Comparison of ENCODE assay signal across 20 mouse cellular contexts in the genomic region with DNA sequence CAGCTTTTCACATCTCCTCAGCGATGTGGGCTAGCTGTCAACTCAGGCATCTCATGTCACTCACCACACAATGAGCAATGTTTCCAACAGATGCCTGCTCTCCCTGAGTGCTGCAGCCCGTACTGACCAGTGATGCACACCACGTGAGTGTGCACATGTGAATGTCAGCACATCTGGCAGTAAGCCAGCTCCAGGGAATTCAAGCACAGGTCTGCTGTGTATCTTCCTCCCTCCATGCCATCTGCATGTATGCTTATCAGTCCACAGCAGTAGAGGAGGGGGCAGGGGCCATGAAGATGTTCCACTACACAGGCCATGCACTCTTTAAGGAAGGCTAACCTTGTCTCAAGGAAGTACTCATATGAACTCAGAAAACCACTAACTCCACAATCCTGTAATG.
DNase-seq lines count a peak whose midpoint lies in the region; ATAC-seq and TF ChIP-seq lines count a peak whose summit lies in the region.
"Had no signal": no experiment of that assay in that cellular context is flagged by ENCODE, and none has a peak within 500 bp of the region (broad histone marks: within the 10 kb centered on the region; RNA-seq: fewer than 3 reads in every experiment).

No protein-coding gene starts in this region.

- no peak for DNase-seq in heart, adult 2 months
- peak; percentile 32 for DNase-seq in kidney, postnatal 10 days
- no peak for DNase-seq in kidney, adult 18-20 months
- DNase-seq in CH12.LX (ENCODE audit: extremely low read depth), result no peak
- peak; percentile 6 for DNase-seq in brain, embryonic 14.5 days (ENCODE audit: low read depth)
- no peak for DNase-seq in gastrocnemius, postnatal 14 days
- DNase-seq: adrenal gland, postnatal 10 days; embryo, embryonic 11 days; forebrain, postnatal 0 days; kidney, adult 11 months; lung, postnatal 14 days; retina, postnatal 1 day had no signal

- H3K27me3 ChIP-seq in heart, embryonic 15.5 days, result no peaks in the 10 kb centered on the region
- no peaks in the 10 kb centered on the region; the same call in 1 of the 2 replicates for H3K27me3 ChIP-seq in heart, adult 2 months (ENCODE audit: control insufficient read depth, insufficient read depth, low read length)
- H3K27me3 ChIP-seq in CH12.LX (replicated peaks), result peaks cover 9% of the 10 kb centered on the region
- H3K27me3 ChIP-seq: hindbrain, embryonic 15.5 days; midbrain, embryonic 12.5 days; stomach, embryonic 15.5 days had no signal

- H3K9ac ChIP-seq in heart, embryonic 15.5 days, result no peak overlapping the region
- H3K9ac ChIP-seq in heart, adult 2 months (ENCODE audit: low read depth, low read length), result no peak overlapping the region
- H3K9ac ChIP-seq in CH12.LX (ENCODE audit: insufficient read depth, low read depth), result no peak overlapping the region
- H3K9ac ChIP-seq: forebrain, postnatal 0 days; hindbrain, embryonic 15.5 days; liver, embryonic 14.5 days; midbrain, embryonic 12.5 days; stomach, embryonic 15.5 days had no signal

- no peak for TF ChIP-seq CTCF in heart, adult 2 months (IDR thresholded peaks at IDR 0.05)
- TF ChIP-seq CTCF in CH12.LX (conservative IDR thresholded peaks at IDR 0.05 in 1 of 2, IDR thresholded peaks at IDR 0.05 in 1 of 2; ENCODE audit: low read depth in 2 of 2, low read length in 2 of 2), result no peak
- no peak for TF ChIP-seq CTCF in brain, embryonic 14.5 days (IDR thresholded peaks at IDR 0.05; ENCODE audit: borderline replicate concordance, extremely low read depth, insufficient read depth, insufficient read length)

- no peaks in the 10 kb centered on the region for H3K9me3 ChIP-seq in heart, embryonic 15.5 days (replicated peaks)
- no peaks in the 10 kb centered on the region for H3K9me3 ChIP-seq in CH12.LX (replicated peaks; ENCODE audit: low read length)
- H3K9me3 ChIP-seq: forebrain, embryonic 10.5 days; hindbrain, embryonic 15.5 days; stomach, embryonic 15.5 days had no signal

- no peaks in the 10 kb centered on the region for H3K79me2 ChIP-seq in heart, adult 2 months (replicated peaks; ENCODE audit: control insufficient read depth, insufficient read depth, low read length)
- H3K79me2 ChIP-seq in CH12.LX (replicated peaks; ENCODE audit: control insufficient read depth, extremely low read depth, insufficient read depth, poor library complexity, severe bottlenecking), result no peaks in the 10 kb centered on the region

- TF ChIP-seq RAD21 in CH12.LX (IDR thresholded peaks at IDR 0.05; ENCODE audit: low read depth, low read length), result no peak

- dilution Hi-C loops in CH12.LX (cut with MboI; ENCODE audit: extremely low pct_ligation_motif_present, extremely low pct_unique_long_range_greater_than_20kb, low sequenced_read_pairs), result no loop called here

- no peak overlapping the region for H3K27ac ChIP-seq in heart, embryonic 15.5 days
- H3K27ac ChIP-seq in heart, adult 2 months, result no peak overlapping the region
- no peak overlapping the region for H3K27ac ChIP-seq in CH12.LX (ENCODE audit: insufficient read depth, low read depth)
- H3K27ac ChIP-seq: forebrain, embryonic 10.5 days; hindbrain, embryonic 15.5 days; kidney, postnatal 0 days; liver, embryonic 14.5 days; midbrain, embryonic 12.5 days; stomach, embryonic 15.5 days had no signal

- WGBS in heart, embryonic 15.5 days, result 18% methylated on average over 3 of the region's 3 CpGs
- 45% methylated on average over 3 of the region's 3 CpGs for WGBS in heart, adult 2 months

- ATAC-seq in heart, embryonic 15.5 days (replicated peaks; ENCODE audit: insufficient number of reproducible peaks, insufficient read depth, low FRiP score, low read depth), result peak; percentile 44
- ATAC-seq: activated CD4-positive, CD25-positive, alpha-beta regulatory T cell, adult 4 months; forebrain, postnatal 0 days had no signal

- no peak overlapping the region for H3K4me2 ChIP-seq in heart, embryonic 15.5 days
- H3K4me2 ChIP-seq in CH12.LX (ENCODE audit: insufficient read depth, low read depth, poor library complexity, severe bottlenecking), result no peak overlapping the region
- H3K4me2 ChIP-seq: hindbrain, embryonic 15.5 days; midbrain, embryonic 12.5 days; stomach, embryonic 15.5 days had no signal

- intact Hi-C loops in heart, adult 2 months (cut with DNase I), result no loop called here
- intact Hi-C loops in gastrocnemius, postnatal 14 days (cut with DNase I; ENCODE audit: low total_unique reads), result no loop called here

- peaks cover 31% of the 10 kb centered on the region for H3K4me1 ChIP-seq in heart, embryonic 15.5 days (replicated peaks)
- H3K4me1 ChIP-seq in heart, adult 2 months (ENCODE audit: control insufficient read depth, insufficient read depth, low read length), result no peaks in the 10 kb centered on the region; the same call in 1 of the 2 replicates
- 0 out of 4 replicates have a peak, but pooled peaks cover 0 to 3% of the 10 kb centered on the region in 2 experiments for H3K4me1 ChIP-seq in CH12.LX (ENCODE audit: control insufficient read depth in 1 of 2, insufficient read depth in 2 of 2)
- H3K4me1 ChIP-seq: hindbrain, embryonic 15.5 days; midbrain, embryonic 12.5 days; stomach, embryonic 15.5 days had no signal

- H3K36me3 ChIP-seq in heart, embryonic 15.5 days, result no peaks in the 10 kb centered on the region
- H3K36me3 ChIP-seq in heart, adult 2 months (ENCODE audit: control insufficient read depth, insufficient read depth, low read length), result no peaks in the 10 kb centered on the region
- H3K36me3 ChIP-seq in CH12.LX (replicated peaks in 1 of 2; ENCODE audit: control insufficient read depth in 1 of 2, insufficient read depth in 1 of 2, low read length in 1 of 2), result no peaks in the 10 kb centered on the region
- H3K36me3 ChIP-seq: forebrain, embryonic 10.5 days; hindbrain, embryonic 15.5 days; midbrain, embryonic 12.5 days; stomach, embryonic 15.5 days had no signal

- in situ Hi-C loops in CH12.LX (cut with MboI; ENCODE audit: low pct_ligation_motif_present, low pct_unique_long_range_greater_than_20kb, low sequenced_read_pairs), result no loop called here

- TF ChIP-seq EP300 in heart, adult 2 months (IDR thresholded peaks at IDR 0.05; ENCODE audit: insufficient read depth, low read depth, low read length), result no peak
- no peak for TF ChIP-seq EP300 in CH12.LX (IDR thresholded peaks at IDR 0.05; ENCODE audit: low read length)

- H3K4me3 ChIP-seq in heart, embryonic 15.5 days, result no peak overlapping the region
- no peak overlapping the region for H3K4me3 ChIP-seq in heart, adult 2 months
- no peak overlapping the region for H3K4me3 ChIP-seq in CH12.LX (replicated peaks in 1 of 3; ENCODE audit: low read depth in 2 of 3, low read length in 2 of 3, poor library complexity in 1 of 3)
- H3K4me3 ChIP-seq: forebrain, embryonic 10.5 days; hindbrain, embryonic 15.5 days; midbrain, embryonic 12.5 days; stomach, embryonic 15.5 days had no signal

- no peak for TF ChIP-seq POLR2A in heart, adult 2 months (IDR thresholded peaks at IDR 0.05; ENCODE audit: insufficient read depth, low read depth, low read length)
- no peak for TF ChIP-seq POLR2A in CH12.LX (IDR thresholded peaks at IDR 0.05; ENCODE audit: low read depth, low read length)
- no peak for TF ChIP-seq POLR2A in brain, embryonic 14.5 days (IDR thresholded peaks at IDR 0.05; ENCODE audit: borderline replicate concordance, extremely low read depth, insufficient read depth, insufficient read length, poor library complexity, severe bottlenecking)

TF ChIP-seq in CH12.LX, 34 proteins besides CTCF, POLR2A, EP300 and RAD21:
- TF ChIP-seq BHLHE40 (IDR thresholded peaks at IDR 0.05; ENCODE audit: low read depth, low read length), result 0 out of 2 replicates have a peak, but pooled peaks have one; percentile 9
- TF ChIP-seq TCF12 (IDR thresholded peaks at IDR 0.05; ENCODE audit: low read depth, low read length), result no peak

Comparison
In these comparisons a context has a peak if more than half of its experiments do, and no peak if none do; other contexts are left out.
1. DNase-seq: peak in kidney, postnatal 10 days (single experiment) and brain, embryonic 14.5 days (single experiment); none in heart, adult 2 months (0 of 2), kidney, adult 18-20 months (single experiment), CH12.LX (single experiment) and gastrocnemius, postnatal 14 days (single experiment).